Mouse (Mus musculus) lung, postnatal 10 days (tissue): ENCODE data around the gene Ndufb5.
"Not testable (repeated sequence)": the region's sequence is repeated elsewhere in the genome, so short reads cannot be mapped to it uniquely, and the experiment has no call there.

Experiments used
- DNase-seq: peaks from one replicate; pipeline ENCODE4 v3.0.0; 2021

Gene Ndufb5

DNA sequence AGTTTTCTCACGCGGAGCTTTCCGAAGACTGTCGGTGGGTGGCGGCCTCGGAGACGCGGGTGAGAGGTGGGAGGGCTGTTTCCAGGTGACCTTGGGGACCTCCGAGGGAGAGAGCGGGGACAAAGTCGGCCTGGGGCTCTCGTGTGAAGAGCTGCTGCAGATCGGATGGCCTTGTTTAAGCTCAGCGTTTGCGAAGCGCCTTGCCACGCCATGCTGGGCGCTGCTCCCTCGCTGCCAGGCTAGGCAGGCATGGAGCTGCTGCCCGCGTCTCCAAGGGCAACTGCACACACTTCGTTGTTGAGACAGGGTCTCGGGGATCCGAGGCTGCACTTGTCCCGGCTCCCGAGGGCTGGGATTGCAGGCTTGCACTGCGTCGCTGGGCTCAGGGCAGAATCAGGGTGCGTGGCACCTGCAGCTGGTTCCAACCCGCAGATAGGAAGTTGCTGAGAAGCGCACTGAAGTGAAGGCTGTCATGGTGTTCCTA, 424 bp downstream of the Ndufb5 start, which contains the start of gene Mrpl47:
TSS of gene Mrpl47 (minus strand) at position 434 of the 484 bp plus-strand sequence.
- no peak for DNase-seq

DNA sequence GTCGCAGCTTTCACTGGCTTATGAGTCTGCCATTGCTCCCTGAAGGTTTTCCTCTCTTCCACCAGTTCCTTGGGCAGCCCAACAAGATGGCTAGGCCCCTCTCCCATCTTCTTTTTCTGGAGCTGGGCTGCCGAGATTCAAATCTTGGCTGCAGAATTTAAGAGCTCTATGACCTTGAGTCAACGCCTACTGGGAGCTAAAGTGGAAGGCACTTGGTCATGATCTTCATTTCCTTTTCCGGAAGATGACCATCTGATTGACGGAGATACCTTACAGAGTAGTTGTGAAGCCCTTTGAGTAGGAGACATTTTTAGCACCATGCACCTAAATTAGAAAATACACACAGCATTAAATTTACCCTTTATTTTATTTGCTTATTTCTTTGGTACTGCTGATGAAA, 1.8 kb downstream of the Ndufb5 start:
- no peak for DNase-seq

DNA sequence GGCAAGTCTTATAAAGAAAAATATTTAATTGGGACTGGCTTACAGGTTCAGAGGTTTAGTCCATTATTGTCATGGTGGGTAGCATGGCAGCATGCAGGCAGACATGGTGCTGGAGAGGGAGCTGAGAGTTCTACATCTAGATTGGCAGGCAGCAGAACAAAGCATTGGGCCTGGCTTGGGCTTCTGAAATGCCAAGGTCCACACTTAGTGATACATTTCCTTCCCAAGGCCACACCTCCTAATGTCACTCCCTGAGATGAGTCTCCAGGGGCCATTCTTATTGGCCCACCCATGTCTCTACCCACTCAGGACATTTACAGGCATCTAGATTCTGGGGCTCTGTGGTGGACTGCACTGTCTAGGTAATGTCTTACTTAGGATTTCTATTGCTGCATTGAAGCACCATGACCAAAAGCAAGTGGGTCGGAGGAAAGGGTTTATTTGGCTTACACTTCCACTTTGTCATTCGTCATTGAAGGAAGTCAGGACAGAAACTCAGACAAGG, 5.5 kb downstream of the Ndufb5 start:
- DNase-seq = no peak

DNA sequence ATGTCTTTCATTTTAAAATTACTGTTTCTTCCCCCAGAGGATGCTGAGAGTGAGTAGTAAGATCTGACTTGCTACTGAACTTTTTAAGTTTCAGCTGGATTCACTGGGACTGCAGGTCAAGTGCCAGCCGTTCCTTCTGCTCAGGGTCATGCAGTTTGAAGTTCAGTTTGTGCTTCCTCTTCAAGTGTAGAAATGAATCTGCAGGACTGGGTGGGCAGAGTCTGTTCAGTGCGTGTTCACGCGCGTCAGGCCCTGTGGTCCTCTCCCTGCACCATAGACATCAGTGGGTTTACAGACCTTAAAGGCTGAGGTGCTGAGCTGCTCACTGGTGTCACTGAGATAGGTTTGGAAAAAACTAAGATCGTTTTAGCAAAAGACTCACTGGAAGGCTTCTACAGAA, 8.2 kb downstream of the Ndufb5 start:
- no peak for DNase-seq

DNA sequence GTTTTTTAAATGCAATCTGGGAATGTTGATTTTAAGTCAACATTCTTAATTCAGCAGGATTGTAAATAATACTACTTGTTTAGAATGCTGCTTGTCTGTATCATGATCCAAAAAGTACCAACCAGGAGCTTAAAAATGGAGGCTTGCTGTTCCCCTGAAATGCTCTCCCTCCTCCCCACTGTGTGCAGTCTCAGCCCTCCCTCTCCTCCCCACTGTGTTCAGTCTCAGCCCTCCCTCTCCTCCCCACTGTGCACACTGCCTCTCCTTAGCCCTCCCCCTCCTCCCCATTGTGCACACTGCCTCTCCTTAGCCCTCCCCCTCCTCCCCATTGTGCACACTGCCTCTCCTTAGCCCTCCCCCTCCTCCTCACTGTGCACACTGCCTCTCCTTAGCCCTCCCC, 8.6 kb downstream of the Ndufb5 start:
- not testable (repeated sequence) for DNase-seq

DNA sequence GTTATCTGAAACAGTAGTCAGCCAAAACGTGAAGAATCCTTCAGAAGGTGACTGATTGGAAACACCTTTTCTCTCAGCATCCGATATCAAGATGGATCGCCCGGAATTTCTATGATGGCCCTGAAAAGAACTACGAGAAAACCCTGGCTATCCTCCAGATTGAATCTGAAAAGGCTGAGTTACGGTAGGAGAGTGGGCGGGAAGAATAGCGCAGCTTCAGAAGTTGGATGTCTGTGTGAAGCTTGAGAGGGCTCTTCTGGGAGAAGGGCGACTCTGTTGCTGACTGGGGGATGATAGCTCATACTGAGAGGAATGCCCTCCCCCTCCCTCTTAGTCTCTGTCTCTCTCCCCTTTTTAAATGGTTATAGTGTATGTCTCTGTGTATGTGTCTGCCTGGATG, 11.6 kb downstream of the Ndufb5 start:
- no peak for DNase-seq

DNA sequence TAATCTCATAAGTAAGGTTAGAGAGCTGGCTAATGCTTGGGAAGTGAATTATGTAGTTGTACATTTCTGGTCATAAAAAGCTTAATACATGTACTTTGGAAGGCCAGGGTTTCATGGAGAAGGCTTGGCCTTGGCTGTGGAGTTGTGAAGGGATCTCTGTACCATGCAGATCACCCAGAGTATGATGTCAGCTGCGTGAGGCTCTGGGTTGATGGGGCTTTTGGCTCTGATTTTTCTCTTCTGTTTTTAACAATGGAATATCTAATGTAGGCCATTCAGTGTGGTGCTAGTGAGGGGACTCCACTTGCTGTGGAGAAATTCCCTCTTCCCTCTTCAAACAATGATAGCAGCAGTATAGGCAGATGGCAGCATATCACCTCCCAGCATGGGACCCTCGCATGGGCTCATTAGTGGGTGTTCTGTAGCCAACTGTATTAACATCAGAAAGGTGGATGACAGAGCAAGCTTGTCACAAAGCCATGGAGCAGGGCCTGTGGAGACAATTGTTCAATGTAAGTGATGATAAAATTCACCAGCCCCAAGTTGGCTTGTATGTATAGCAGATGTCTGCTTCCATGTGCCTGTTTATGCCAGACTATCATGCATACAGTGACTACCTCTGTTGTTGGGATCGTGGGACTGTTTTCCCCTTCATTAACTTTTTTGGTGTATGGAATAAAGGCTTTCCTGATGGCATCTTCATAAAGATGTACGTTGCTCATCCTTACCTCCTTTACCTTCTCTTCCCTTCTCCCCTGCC, 13.2 kb downstream of the Ndufb5 start:
- no peak for DNase-seq

DNA sequence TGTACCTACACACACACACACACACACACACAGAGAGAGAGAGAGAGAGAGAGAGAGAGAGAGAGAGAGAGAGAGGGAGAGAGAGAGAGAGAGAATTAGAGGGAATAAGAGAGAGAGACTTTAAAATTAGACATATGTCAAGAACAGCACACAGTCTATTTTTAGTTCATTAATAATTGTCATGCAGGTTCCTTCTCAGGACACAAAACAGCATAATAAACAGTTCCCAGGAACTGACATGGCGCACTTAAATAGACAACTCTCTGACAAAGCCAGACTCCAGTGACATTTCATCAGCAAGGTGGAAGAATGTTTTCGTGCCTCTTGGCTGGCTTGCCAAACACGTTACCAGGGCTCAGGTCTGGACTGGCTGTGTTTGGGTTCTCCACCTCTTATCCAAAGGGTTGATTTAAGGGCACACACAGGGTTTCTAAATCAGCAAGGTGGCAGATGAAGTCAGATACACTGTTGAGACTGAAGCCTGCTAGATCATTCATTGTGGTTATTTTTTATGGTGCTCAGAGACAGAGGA, 17.7 kb downstream of the Ndufb5 start:
- no peak for DNase-seq

DNA sequence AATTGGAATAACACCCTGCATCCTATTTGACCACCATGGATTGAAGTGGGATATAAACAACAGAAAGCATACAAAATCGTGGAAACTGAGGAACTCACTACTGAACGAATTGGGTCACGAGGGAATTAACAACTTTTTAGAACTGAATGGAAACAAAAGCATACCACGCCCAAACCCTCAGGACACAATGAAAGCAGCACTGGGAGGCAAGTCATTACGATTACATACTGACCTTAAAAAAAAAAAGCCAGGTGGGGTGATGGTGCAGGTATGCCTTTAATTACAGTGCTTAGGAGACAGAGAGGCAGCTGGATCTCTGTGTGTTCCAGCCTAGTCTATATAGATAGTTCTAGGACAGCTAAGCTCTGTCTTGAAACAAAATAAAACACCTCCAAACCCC, 22.4 kb downstream of the Ndufb5 start:
- DNase-seq = no peak

DNA sequence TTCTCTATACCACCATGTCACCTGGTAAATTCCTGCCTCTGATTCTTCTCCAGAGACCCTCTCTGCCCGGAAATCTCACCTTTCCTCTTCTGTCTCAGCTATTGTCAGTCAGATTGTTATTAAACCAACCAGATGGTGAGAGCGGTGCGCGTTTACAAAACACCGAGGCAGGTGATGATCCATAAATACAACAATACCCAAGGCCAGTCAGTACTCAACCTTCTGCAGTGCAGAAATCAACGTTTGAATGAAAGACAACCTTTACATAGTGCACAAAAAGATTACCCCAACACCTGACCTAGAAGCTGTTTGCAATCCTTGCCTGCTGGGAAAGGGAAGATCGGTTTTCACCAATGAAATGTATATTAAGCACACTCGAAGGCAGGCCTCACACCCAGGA, 26.2 kb downstream of the Ndufb5 start:
- DNase-seq = no peak

DNA sequence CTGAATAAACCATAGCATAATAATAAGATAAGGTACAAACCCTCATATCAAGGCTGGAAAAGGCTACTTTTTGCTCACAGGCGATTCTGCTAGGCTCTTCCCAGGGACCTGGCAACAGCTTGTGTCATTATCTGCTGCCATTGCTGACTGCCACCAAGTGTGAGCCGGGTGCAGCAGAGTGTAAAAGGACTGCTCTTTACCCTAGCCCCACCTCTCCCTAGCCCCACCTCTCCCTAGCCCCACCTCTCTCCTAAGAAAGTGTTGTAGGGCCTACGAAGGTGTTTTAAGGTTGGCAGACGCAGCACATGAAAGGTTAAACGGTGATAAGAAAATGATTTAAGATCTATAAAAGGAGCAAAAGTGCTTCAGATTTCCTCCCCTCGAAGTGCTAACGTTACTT, 27.1 kb downstream of the Ndufb5 start:
- no peak for DNase-seq

DNA sequence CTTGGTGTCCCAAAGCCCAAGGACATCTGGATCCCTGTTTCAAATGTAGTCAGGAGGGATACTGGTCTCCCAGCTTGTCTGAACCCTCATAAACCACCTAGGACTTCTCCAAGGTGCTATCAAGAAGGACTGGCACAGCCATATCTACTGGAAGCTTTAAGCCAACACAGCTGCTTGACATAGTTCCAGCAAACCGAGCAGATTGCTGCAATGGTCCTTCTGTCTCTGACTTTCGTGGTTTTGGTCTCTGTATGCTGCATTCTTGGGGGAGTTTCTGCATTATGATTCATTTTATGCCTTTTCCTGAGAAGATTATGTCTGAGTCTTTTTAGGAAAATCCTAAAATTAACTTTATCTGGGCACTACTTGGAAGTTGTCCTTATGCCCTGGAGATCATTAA, 34.0 kb downstream of the Ndufb5 start:
- DNase-seq = no peak
